Mouse (Mus musculus) kidney, embryonic 15.5 days (tissue): Measurements from ENCODE around the gene H2-DMa. TPM values are rescaled to one million over a fixed set of nuclear protein-coding genes. Genes with fewer than 3 reads are reported as not detected.

Experiments
- ATAC-seq: fragments of 200-750 bp; cut with Nextera tagmentation; replicated peaks from 2 replicates; pipeline ENCODE4 v1.8.0; 2017; ENCODE audit warnings: moderate TSS enrichment; ENCODE audit not compliant: low FRiP score
- H3K27ac ChIP-seq: fragments of 300-500 bp; sonication (generic); 2 replicates; pipeline ENCODE4 v1.5.1; 2015; ENCODE audit warnings: mild to moderate bottlenecking, inconsistent platforms
- H3K27me3 ChIP-seq: fragments of 300-500 bp; sonication (generic); 2 replicates; pipeline ENCODE4 v1.6.1; 2015; ENCODE audit warnings: inconsistent platforms
- H3K36me3 ChIP-seq: fragments of 300-500 bp; sonication (generic); 2 replicates; pipeline ENCODE4 v1.6.1; 2015; ENCODE audit warnings: inconsistent platforms
- H3K4me1 ChIP-seq: fragments of 300-500 bp; sonication (generic); 2 replicates; pipeline ENCODE4 v1.6.1; 2015; ENCODE audit warnings: inconsistent platforms
- H3K4me2 ChIP-seq: fragments of 300-500 bp; sonication (generic); 2 replicates; pipeline ENCODE4 v1.6.1; 2015; ENCODE audit warnings: moderate library complexity, mild to moderate bottlenecking, inconsistent platforms
- H3K4me3 ChIP-seq: fragments of 300-500 bp; sonication (generic); replicated peaks from 2 replicates; pipeline ENCODE4 v1.5.1; 2015; ENCODE audit warnings: mild to moderate bottlenecking, inconsistent platforms
- H3K9ac ChIP-seq: fragments of 300-500 bp; sonication (generic); 2 replicates; pipeline ENCODE4 v1.6.1; 2015; ENCODE audit warnings: mild to moderate bottlenecking, inconsistent platforms
- H3K9me3 ChIP-seq: fragments of 300-500 bp; sonication (generic); replicated peaks from 2 replicates; pipeline ENCODE4 v1.6.1; 2016; ENCODE audit warnings: inconsistent platforms
- WGBS: fragments of 180-500 bp; shearing (Covaris S2); methylation state at CpG from one replicate; pipeline ENCODE4 v1.1.7; 2015; ENCODE audit warnings: mixed read lengths; 5-methylcytosine and 5-hydroxymethylcytosine counted together
- polyA plus RNA-seq: library from polyadenylated mRNA; unstranded; fragments of >200 nt; fragmentation: Nextera tagmentation; extraction: Ambion mirVana; gene quantifications from 2 replicates; pipeline ENCODE4 v1.2.1, GENCODE M21; 2015

The H2-DMa gene
- polyA plus RNA-seq, 1 experiment from 2014 or later = 14.8 TPM

DNA sequence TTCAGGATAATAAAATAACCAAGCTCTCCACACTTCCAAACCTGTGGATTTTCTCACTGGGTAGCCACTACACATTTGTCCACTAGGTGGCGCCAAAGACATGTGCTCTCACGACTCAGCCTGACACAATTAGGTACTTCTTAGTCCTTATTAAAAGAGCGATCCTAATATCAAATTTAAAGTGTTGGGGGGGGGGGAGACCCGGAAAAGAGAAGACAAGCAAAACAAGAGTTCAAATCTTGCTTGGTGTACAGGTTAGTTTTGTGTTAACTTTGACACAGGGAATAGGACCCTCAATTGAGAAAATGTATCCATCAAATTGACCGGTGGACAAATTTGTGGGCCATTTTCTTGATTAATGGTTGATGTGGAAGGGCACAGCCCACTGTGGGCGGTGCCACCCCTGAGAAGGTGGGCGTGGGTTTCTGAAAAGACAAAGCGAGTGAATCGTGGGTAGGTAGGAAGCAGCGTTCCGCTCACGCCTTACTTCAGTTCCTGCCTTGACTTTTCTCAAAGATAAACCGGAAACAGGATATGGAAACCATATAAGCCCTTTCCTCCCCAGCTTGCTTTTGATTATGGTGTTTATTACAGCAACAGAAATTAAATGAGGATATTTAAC, 51.6 kb downstream of the H2-DMa start:
- 37% methylated on average over 13 of the region's 13 CpGs for WGBS
- H3K4me2 ChIP-seq = no peak overlapping the region

DNA sequence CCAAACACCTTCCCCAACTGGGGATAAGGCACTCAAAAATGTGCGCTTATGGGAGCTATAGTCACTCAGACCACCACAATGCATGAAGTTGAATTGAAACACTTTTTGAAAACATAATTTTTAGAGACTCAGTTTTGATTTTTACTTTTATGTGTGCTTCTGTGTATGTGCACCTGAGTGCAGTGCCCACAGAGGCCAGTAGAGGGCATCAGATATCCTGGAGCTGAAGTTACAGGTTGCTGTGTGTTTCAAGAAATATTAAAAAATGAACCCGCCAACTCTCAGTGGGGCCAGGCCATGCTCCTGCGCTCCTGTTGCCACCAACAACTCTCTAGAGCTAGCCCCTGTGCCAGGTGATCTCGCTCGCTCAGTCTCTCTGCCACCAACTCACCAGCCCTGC, 53.2 kb downstream of the H2-DMa start:
- H3K9ac ChIP-seq = no peak overlapping the region

More for the DNA sequence above, 51.6 kb downstream of the H2-DMa start:
- no peak for ATAC-seq
- Histone ChIP-seq H3K36me3 (no peaks in the 10 kb centered on the region), H3K9me3 (no peaks in the 10 kb centered on the region), H3K9ac (no peak overlapping the region), H3K27ac (no peak overlapping the region), H3K27me3 (peaks cover 13% of the 10 kb centered on the region), H3K4me3 (no peak overlapping the region), H3K4me1 (0 out of 2 replicates have a peak, but pooled peaks cover 3% of the 10 kb centered on the region)

DNA sequence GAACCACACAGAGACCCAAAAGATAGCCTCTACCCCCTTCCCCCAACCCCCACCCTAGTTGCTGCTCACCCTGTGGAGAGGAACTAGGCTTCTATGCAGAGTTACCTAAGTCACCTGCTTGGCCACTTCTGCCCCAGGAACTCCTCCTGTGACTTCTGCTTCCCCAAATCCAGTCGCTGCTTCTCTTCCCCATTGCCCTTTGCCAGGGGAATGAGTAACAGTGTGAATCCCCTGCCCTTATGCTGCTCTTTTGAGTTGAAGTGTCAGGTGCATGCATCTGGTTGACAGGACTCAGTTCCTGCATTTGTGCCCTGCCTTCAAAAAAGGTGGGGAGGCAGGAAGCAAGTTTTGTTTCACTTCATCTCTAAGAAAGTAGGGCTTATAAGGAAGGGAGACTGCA, 54.7 kb downstream of the H2-DMa start:
- Histone ChIP-seq H3K9me3 (0 out of 2 replicates have a peak, but pooled peaks cover 5% of the 10 kb centered on the region), H3K4me3 (no peak overlapping the region), H3K27ac (no peak overlapping the region), H3K4me2 (no peak overlapping the region), H3K9ac (no peak overlapping the region), H3K27me3 (peaks cover 8% of the 10 kb centered on the region), H3K36me3 (no peaks in the 10 kb centered on the region), H3K4me1 (0 out of 2 replicates have a peak, but pooled peaks cover 3% of the 10 kb centered on the region)
- ATAC-seq = no peak
- 68% methylated on average over 1 of the region's 1 CpGs for WGBS

More for the DNA sequence above, 53.2 kb downstream of the H2-DMa start:
- 98% methylated on average over 5 of the region's 5 CpGs for WGBS
- H3K4me2 ChIP-seq = no peak overlapping the region
- peaks cover 13% of the 10 kb centered on the region for H3K27me3 ChIP-seq
- H3K36me3 ChIP-seq = no peaks in the 10 kb centered on the region
- 0 out of 2 replicates have a peak, but pooled peaks cover 5% of the 10 kb centered on the region for H3K9me3 ChIP-seq
- no peak overlapping the region for H3K27ac ChIP-seq
- H3K4me3 ChIP-seq = no peak overlapping the region
- ATAC-seq = no peak
- 0 out of 2 replicates have a peak, but pooled peaks cover 3% of the 10 kb centered on the region for H3K4me1 ChIP-seq

DNA sequence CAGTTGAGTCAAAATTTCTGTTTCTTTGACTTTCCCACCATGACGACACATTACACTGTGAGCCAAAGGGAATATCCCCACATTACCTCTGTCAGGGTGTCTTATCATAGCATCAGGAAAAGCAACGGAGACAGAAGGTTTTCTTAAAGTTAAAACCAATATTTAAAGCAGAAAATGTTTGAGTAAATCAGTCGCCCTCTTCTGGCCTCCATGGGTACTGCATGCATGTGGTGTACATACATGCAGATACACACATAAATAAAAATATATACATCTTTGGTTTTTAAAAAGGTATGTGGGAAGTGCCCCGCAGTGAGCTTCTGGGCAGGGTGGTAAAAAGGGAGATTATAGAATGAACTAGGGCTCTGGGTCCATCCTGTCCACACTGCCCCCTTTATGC, 57.8 kb downstream of the H2-DMa start:
- no peaks in the 10 kb centered on the region for H3K36me3 ChIP-seq
- no peak for ATAC-seq
- no peak overlapping the region for H3K4me3 ChIP-seq
- 0 out of 2 replicates have a peak, but pooled peaks cover 5% of the 10 kb centered on the region for H3K9me3 ChIP-seq
- no peak overlapping the region for H3K9ac ChIP-seq
- no peaks in the 10 kb centered on the region for H3K4me1 ChIP-seq
- H3K4me2 ChIP-seq = no peak overlapping the region
- no peak overlapping the region for H3K27ac ChIP-seq
- 70% methylated on average over 4 of the region's 4 CpGs for WGBS
- H3K27me3 ChIP-seq = peaks cover 9% of the 10 kb centered on the region

DNA sequence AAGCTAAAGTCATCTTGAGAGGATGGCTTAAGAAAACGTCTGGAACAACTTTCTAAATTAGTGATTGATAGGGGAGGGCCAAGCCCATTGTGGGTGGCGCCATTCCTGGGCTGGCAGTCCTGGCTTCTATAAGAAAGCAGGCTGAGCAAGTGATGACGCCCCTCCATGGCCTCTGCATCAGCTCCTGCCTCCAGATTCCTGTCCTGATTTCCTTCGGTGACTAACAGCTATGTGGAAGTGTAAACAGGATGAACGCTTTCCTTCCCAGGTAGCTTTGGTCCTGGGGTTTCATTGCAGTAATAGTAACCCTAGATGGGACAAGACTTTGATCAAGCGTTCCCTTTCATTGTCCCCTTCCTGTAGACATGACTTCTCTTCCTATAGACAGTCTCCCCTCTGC, 59.7 kb downstream of the H2-DMa start:
- Histone ChIP-seq H3K27me3 (peaks cover 23% of the 10 kb centered on the region), H3K4me3 (no peak overlapping the region), H3K9ac (no peak overlapping the region), H3K27ac (no peak overlapping the region), H3K4me1 (no peaks in the 10 kb centered on the region), H3K9me3 (0 out of 2 replicates have a peak, but pooled peaks cover 5% of the 10 kb centered on the region), H3K4me2 (no peak overlapping the region), H3K36me3 (no peaks in the 10 kb centered on the region)
- no peak for ATAC-seq
- 67% methylated on average over 6 of the region's 6 CpGs for WGBS

DNA sequence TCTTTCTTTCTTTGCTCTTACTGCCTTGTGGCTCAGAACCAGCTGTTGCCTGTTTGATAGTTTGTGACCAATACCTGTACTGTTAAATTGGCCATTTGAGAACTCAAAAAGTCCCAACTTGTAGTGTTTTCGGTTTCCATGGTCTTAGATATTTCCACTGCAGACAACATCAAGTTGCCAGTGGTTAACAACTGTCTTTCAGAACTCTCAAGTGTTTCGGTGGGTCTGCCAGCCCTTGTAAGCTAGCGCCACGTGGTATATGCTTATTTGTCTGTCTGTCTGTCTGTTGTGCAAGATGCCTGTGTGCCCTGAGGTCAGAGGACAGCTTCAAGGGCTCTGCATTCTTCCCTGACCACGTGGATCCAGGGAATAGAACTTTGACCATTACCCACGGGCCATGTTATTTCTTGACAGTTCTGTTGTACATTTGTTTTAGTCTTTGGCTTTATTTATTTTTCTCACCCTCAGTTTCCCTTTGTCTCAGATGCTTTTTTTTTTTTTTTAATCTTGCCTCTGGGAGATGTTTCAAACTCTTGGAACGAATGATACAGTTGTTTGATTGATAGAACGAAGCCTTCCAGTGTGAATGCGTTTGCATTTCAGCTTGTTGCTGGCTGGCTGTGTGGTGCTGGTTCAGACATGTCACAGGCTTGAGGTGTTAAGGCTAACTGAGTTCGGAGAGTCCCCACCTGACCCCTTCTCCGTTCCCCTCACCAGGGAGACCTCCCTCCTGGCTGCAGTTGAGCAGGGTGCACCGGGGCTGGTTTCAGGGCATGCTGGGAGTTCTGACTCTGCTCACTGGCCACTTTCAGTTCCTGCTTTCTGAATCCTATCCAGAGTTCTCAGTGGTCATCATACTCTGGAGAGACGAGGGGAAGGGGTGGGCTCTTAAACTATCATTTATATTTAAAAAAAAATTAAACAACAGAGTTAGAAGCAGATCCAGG, 60.8 kb downstream of the H2-DMa start:
- Histone ChIP-seq H3K4me3 (no peak overlapping the region), H3K27ac (no peak overlapping the region), H3K36me3 (no peaks in the 10 kb centered on the region), H3K4me2 (no peak overlapping the region), H3K27me3 (peaks cover 27% of the 10 kb centered on the region), H3K4me1 (no peaks in the 10 kb centered on the region), H3K9ac (no peak overlapping the region), H3K9me3 (0 out of 2 replicates have a peak, but pooled peaks cover 5% of the 10 kb centered on the region)
- 70% methylated on average over 13 of the region's 13 CpGs for WGBS
- ATAC-seq = no peak

DNA sequence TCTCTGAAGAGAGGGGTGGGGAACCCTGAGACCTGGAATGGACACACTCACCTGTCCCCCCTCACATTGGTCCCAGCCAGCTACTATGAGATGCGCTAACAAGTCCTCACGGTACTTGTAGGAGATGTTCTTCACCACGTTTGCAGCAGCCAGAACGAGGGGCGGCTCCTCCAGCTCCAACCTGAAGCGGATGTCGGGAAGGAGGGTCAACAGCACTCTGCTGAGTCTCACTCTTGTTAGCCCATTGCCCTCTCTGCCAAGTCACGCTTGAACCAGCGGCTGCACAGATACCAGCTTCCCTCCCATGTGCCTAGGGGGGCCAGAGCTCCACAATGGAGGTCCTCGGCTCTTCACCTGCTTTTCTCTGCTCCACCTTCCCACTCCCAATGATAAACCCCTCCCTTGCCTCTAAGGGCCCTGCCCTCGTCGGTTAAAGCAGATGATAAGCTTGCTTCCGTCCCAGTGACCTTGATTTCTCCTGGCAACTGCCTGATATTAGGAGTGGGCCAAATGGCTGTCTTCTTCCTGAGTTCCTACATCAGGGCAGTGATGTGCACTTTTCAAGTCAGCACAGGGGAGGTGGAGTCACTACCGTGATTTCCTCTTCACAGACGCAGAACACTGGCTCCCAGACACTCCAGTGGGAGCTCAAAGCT, 64.4 kb downstream of the H2-DMa start:
- 78% methylated on average over 15 of the region's 15 CpGs for WGBS
- Histone ChIP-seq H3K4me2 (no peak overlapping the region), H3K36me3 (no peaks in the 10 kb centered on the region), H3K27ac (no peak overlapping the region), H3K9me3 (no peaks in the 10 kb centered on the region), H3K27me3 (peaks cover 53% of the 10 kb centered on the region), H3K4me3 (no peak overlapping the region), H3K9ac (no peak overlapping the region), H3K4me1 (peaks cover 17% of the 10 kb centered on the region)
- no peak for ATAC-seq

DNA sequence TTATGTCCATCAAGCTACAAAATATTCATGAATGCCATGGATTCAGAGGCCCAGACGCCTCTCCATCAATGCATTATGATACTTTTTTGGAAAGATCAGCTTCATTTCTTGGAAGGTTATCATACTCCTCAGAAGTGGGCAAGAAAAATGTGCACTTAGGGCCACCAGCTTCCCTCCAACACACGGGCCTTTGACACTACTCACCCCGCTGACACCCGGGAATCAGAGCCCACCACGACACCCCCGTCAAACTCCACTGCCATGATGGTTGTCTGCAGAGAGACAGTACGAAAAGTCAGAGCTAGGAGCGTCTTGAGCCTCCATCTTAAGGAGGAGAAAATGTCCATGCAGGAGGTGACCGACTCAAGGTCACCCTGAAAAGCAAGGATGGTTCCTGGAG, 66.2 kb downstream of the H2-DMa start:
- H3K9ac ChIP-seq = no peak overlapping the region
- H3K4me1 ChIP-seq = peaks cover 17% of the 10 kb centered on the region
- no peaks in the 10 kb centered on the region for H3K36me3 ChIP-seq
- H3K27ac ChIP-seq = no peak overlapping the region
- H3K27me3 ChIP-seq = peaks cover 71% of the 10 kb centered on the region
- H3K4me3 ChIP-seq = no peak overlapping the region
- ATAC-seq = no peak
- H3K9me3 ChIP-seq = no peaks in the 10 kb centered on the region
- 89% methylated on average over 9 of the region's 9 CpGs for WGBS
- H3K4me2 ChIP-seq = no peak overlapping the region

DNA sequence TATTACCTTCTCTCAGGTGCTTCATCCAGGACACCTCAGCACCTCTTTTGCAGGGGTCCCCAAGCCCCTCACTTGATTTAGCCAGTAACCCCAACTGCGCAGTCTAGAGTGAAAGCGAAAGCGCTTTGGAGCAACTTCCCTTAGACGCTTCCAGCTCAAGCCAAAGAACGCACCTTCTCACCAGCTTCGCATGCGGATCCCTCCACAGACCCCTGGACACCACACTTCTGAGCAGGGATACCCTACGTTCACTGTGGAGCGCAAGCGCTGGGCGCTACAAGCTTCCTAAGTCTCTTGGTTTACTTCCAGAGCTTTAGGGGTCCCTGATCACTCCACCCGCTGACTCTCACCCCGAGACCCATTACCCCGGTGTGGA, 67.5 kb downstream of the H2-DMa start:
- H3K4me3 ChIP-seq = peak overlapping the region; percentile 61
- no peak overlapping the region for H3K27ac ChIP-seq
- no peaks in the 10 kb centered on the region for H3K9me3 ChIP-seq
- peaks cover 17% of the 10 kb centered on the region for H3K4me1 ChIP-seq
- H3K9ac ChIP-seq = peak overlapping the region; percentile 47
- no peaks in the 10 kb centered on the region for H3K36me3 ChIP-seq
- ATAC-seq = no peak
- peaks cover 83% of the 10 kb centered on the region for H3K27me3 ChIP-seq
- peak overlapping the region; percentile 97 for H3K4me2 ChIP-seq
- 3% methylated on average over 14 of the region's 14 CpGs for WGBS

DNA sequence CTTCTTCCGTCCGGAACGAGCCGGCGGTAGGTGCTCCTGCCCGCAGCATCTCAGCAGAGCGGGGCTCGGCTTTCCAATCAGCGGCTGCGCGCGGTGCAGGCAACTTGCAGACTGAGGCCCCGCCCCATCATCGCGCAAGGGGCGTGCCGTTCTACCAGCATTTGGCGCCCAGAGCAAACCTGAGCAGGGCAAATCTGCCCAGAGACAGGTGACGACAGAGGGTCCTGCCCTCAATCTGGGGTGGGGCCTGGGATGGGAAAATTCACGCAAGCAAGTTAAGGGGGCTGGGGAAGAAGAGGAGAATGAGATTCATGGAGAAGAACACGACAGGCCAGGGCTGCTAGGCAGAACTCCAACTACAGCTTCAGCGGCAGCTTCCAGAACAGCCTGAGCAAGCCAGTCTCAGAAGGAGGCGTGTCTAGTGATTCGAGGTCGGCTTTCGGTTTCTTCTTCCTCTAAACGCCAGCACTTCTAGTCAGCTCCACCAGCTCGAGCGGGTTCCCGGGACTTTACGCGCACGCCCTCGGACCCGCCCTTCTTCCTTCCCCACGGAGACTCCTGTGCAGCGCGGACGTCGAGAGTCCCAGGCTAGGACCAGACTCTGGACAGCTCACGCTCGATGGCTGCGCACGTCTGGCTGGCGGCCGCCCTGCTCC, 68.0 kb downstream of the H2-DMa start, which contains the start of the genes Tap1 and Psmb9:
Gene Tap1 (plus strand): TSS at position 293 of the 656 bp plus-strand sequence.
Gene Psmb9 (minus strand): TSS at position 504 of the 656 bp plus-strand sequence.
- Histone ChIP-seq H3K27me3 (peaks cover 85% of the 10 kb centered on the region), H3K4me3 (peak within 1 kb of the TSS; percentile 61), H3K4me2 (peak within 1 kb of the TSS; percentile 97), H3K4me1 (peaks cover 17% of the 10 kb centered on the region), H3K9me3 (no peaks in the 10 kb centered on the region), H3K36me3 (no peaks in the 10 kb centered on the region), H3K9ac (peak within 1 kb of the TSS; percentile 59), H3K27ac (peak within 1 kb of the TSS; percentile 54; the same call in 1 of the 2 replicates)
- ATAC-seq = peak; percentile 97
- WGBS = under 1% methylated on average over 46 of the region's 46 CpGs

DNA sequence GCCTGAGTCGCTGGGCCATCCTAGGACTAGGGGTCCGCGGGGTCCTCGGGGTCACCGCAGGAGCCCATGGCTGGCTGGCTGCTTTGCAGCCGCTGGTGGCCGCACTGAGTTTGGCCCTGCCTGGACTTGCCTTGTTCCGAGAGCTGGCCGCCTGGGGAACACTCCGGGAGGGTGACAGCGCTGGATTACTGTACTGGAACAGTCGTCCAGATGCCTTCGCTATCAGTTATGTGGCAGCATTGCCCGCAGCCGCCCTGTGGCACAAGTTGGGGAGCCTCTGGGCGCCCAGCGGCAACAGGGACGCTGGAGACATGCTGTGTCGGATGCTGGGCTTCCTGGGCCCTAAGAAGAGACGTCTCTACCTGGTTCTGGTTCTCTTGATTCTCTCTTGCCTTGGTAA, 68.7 kb downstream of the H2-DMa start:
- no peaks in the 10 kb centered on the region for H3K9me3 ChIP-seq
- H3K9ac ChIP-seq = peak overlapping the region; percentile 59
- ATAC-seq = no peak
- H3K27ac ChIP-seq = peak overlapping the region; percentile 54; the same call in 1 of the 2 replicates
- H3K36me3 ChIP-seq = no peaks in the 10 kb centered on the region
- WGBS = 3% methylated on average over 20 of the region's 20 CpGs
- peaks cover 20% of the 10 kb centered on the region for H3K4me1 ChIP-seq
- peaks cover 86% of the 10 kb centered on the region for H3K27me3 ChIP-seq
- peak overlapping the region; percentile 61 for H3K4me3 ChIP-seq
- peak overlapping the region; percentile 97 for H3K4me2 ChIP-seq
